Mouse (Mus musculus): Measurements from ENCODE around the gene Cela2a. TPM values are rescaled to one million over a fixed set of nuclear protein-coding genes. Genes with fewer than 3 reads are reported as not detected.

The Cela2a gene
- total RNA-seq, 2 experiments from 2014 or later = not detected

GRCm38 (mm10) chr4:141860246-141860841 is 34.4 kb upstream of the Cela2a start:
- no peak for DNase-seq
- intact Hi-C loops (cut with DNase I; ENCODE audit: low total_unique reads) = no loop called here

- intact Hi-C loops (cut with DNase I; ENCODE audit: low total_unique reads) = no loop called here
- no peak for DNase-seq
These were observed 33.4 kb upstream of the Cela2a start for GRCm38 (mm10) chr4:141859351-141859750.

GRCm38 (mm10) chr4:141858501-141858900 is 32.5 kb upstream of the Cela2a start:
- intact Hi-C loops (cut with DNase I; ENCODE audit: low total_unique reads) = no loop called here
- DNase-seq = peak; percentile 42

GRCm38 (mm10) chr4:141857422-141857930 is 31.5 kb upstream of the Cela2a start:
- DNase-seq = peak; percentile 76
- intact Hi-C loops (cut with DNase I; ENCODE audit: low total_unique reads) = loop anchor here (1.0 kb wide), 1 partner anchor 100 kb away; no protein-coding TSS in a partner anchor

- peak; percentile 50 for DNase-seq
- intact Hi-C loops (cut with DNase I; ENCODE audit: low total_unique reads) = loop anchor here (5.0 kb wide), 1 partner anchor 41 kb away; no protein-coding TSS in a partner anchor
These were observed 27.5 kb upstream of the Cela2a start for GRCm38 (mm10) chr4:141853437-141853836.

GRCm38 (mm10) chr4:141845999-141846398 is 20.0 kb upstream of the Cela2a start, which contains the start of gene Ctrc:
Ctrc (minus strand) TSS chr4:141846359.
- DNase-seq = no peak
- intact Hi-C loops (cut with DNase I; ENCODE audit: low total_unique reads) = loop anchor here (10.0 kb wide), 1 partner anchor 231 kb away; the partner anchor contains the start of gene Tmem82

- no peak for DNase-seq
- intact Hi-C loops (cut with DNase I; ENCODE audit: low total_unique reads) = no loop called here
These were observed 8.7 kb upstream of the Cela2a start for GRCm38 (mm10) chr4:141834536-141835095.

GRCm38 (mm10) chr4:141833911-141834310 is 8.0 kb upstream of the Cela2a start:
- no peak for DNase-seq

GRCm38 (mm10) chr4:141831361-141831760 is 5.4 kb upstream of the Cela2a start:
- no peak for DNase-seq
- intact Hi-C loops (cut with DNase I; ENCODE audit: low total_unique reads) = no loop called here

More at GRCm38 (mm10) chr4:141833911-141834310, 8.0 kb upstream of the Cela2a start:
- intact Hi-C loops (cut with DNase I; ENCODE audit: low total_unique reads) = no loop called here

- intact Hi-C loops (cut with DNase I; ENCODE audit: low total_unique reads) = no loop called here
These were observed 4.4 kb upstream of the Cela2a start for GRCm38 (mm10) chr4:141830381-141830780.

GRCm38 (mm10) chr4:141828177-141828576 is 2.2 kb upstream of the Cela2a start:
- intact Hi-C loops (cut with DNase I; ENCODE audit: low total_unique reads) = no loop called here
- no peak for DNase-seq

More at GRCm38 (mm10) chr4:141830381-141830780, 4.4 kb upstream of the Cela2a start:
- no peak for DNase-seq

- intact Hi-C loops (cut with DNase I; ENCODE audit: low total_unique reads) = no loop called here
- DNase-seq = no peak
These were observed 1.4 kb upstream of the Cela2a start for GRCm38 (mm10) chr4:141827401-141827800.

GRCm38 (mm10) chr4:141822979-141823378 is 3.0 kb downstream of the Cela2a start:
- DNase-seq = no peak
- intact Hi-C loops (cut with DNase I; ENCODE audit: low total_unique reads) = no loop called here

GRCm38 (mm10) chr4:141822089-141822488 is 3.9 kb downstream of the Cela2a start:
- DNase-seq = peak; percentile 22
- intact Hi-C loops (cut with DNase I; ENCODE audit: low total_unique reads) = no loop called here

- no peak for DNase-seq
- intact Hi-C loops (cut with DNase I; ENCODE audit: low total_unique reads) = no loop called here
These were observed 4.8 kb downstream of the Cela2a start for GRCm38 (mm10) chr4:141821178-141821577.

GRCm38 (mm10) chr4:141819316-141819715 is 6.6 kb downstream of the Cela2a start:
- no peak for DNase-seq
- intact Hi-C loops (cut with DNase I; ENCODE audit: low total_unique reads) = no loop called here

- DNase-seq = no peak
- intact Hi-C loops (cut with DNase I; ENCODE audit: low total_unique reads) = no loop called here
These were observed 7.1 kb downstream of the Cela2a start for GRCm38 (mm10) chr4:141818861-141819260.

- intact Hi-C loops (cut with DNase I; ENCODE audit: low total_unique reads) = no loop called here
- DNase-seq = no peak
These were observed 8.3 kb downstream of the Cela2a start for GRCm38 (mm10) chr4:141817706-141818105.

- no peak for DNase-seq
- intact Hi-C loops (cut with DNase I; ENCODE audit: low total_unique reads) = no loop called here
These were observed 8.9 kb downstream of the Cela2a start for GRCm38 (mm10) chr4:141816776-141817655.

- intact Hi-C loops (cut with DNase I; ENCODE audit: low total_unique reads) = no loop called here
These were observed 9.7 kb downstream of the Cela2a start for GRCm38 (mm10) chr4:141816267-141816666.

More at GRCm38 (mm10) chr4:141816267-141816666, 9.7 kb downstream of the Cela2a start:
- DNase-seq = no peak
